Mouse (Mus musculus) forebrain, embryonic 10.5 days (tissue): ENCODE measurements around the gene Ttc25. TPM values are rescaled to one million over a fixed set of nuclear protein-coding genes. Genes with fewer than 3 reads are reported as not detected.

Source experiments
- DNase-seq: peaks from one replicate; pipeline ENCODE4 v3.0.0-alpha.2; 2017; ENCODE audit warnings: low spot score; ENCODE audit errors: extremely low spot score
- H3K27ac ChIP-seq: fragments of 300-500 bp; sonication (generic); 2 replicates; pipeline ENCODE4 v1.5.1; 2016; ENCODE audit warnings: mild to moderate bottlenecking
- H3K27me3 ChIP-seq: fragments of 300-500 bp; sonication (generic); 2 replicates; pipeline ENCODE4 v1.6.1; 2016; ENCODE audit warnings: mild to moderate bottlenecking; ENCODE audit not compliant: poor library complexity, severe bottlenecking
- H3K36me3 ChIP-seq: fragments of 300-500 bp; sonication (generic); replicated peaks from 2 replicates; pipeline ENCODE4 v1.6.1; 2016; ENCODE audit warnings: mild to moderate bottlenecking, moderate library complexity
- H3K4me1 ChIP-seq: fragments of 300-500 bp; sonication (generic); 2 replicates; pipeline ENCODE4 v1.6.1; 2016
- H3K4me3 ChIP-seq: fragments of 300-500 bp; sonication (generic); 2 replicates; pipeline ENCODE4 v1.5.1; 2016; ENCODE audit warnings: mild to moderate bottlenecking, moderate library complexity
- H3K9me3 ChIP-seq: fragments of 300-500 bp; sonication (generic); 2 replicates; pipeline ENCODE4 v1.6.1; 2016; ENCODE audit warnings: mild to moderate bottlenecking, moderate library complexity
- WGBS: fragments of 180-500 bp; shearing (Covaris S2); methylation state at CpG from one replicate; pipeline ENCODE4 v1.1.7; 2016; 5-methylcytosine and 5-hydroxymethylcytosine counted together
- polyA plus RNA-seq: library from polyadenylated mRNA; unstranded; fragments of >200 nt; fragmentation: Nextera tagmentation; extraction: Ambion mirVana; gene quantifications from 2 replicates; pipeline ENCODE4 v1.2.1, GENCODE M21; 2016

Gene Ttc25
- polyA plus RNA-seq, result 1.4 and 1.5 TPM in 2 replicates

- DNase-seq, result peak; percentile 93
- no peaks in the 10 kb centered on the region for H3K36me3 ChIP-seq
- H3K4me1 ChIP-seq, result peaks cover 19% of the 10 kb centered on the region
- WGBS, result 4% methylated on average over 28 of the region's 28 CpGs
- H3K9me3 ChIP-seq, result no peaks in the 10 kb centered on the region
- H3K27ac ChIP-seq, result peak within 1 kb of the TSS; percentile 87
- H3K4me3 ChIP-seq, result peak within 1 kb of the TSS; percentile 57
- peaks cover 4% of the 10 kb centered on the region; the same call in 1 of the 2 replicates for H3K27me3 ChIP-seq
These were observed at the start of gene Ttc25 for GRCm38 (mm10) chr11:100544832-100545745. Gene Ttc25 (plus strand): TSS chr11:100545607.

- Histone ChIP-seq H3K27me3 (no peaks in the 10 kb centered on the region), H3K4me3 (no peak overlapping the region), H3K4me1 (peaks cover 11% of the 10 kb centered on the region), H3K27ac (no peak overlapping the region), H3K9me3 (no peaks in the 10 kb centered on the region), H3K36me3 (peaks cover 100% of the 10 kb centered on the region)
- no peak for DNase-seq
- WGBS, result 88% methylated on average over 3 of the region's 3 CpGs
These were observed 45.2 kb upstream of the Ttc25 start for GRCm38 (mm10) chr11:100500241-100500640.

GRCm38 (mm10) chr11:100500651-100501050 lies 44.8 kb upstream of the Ttc25 start:
- peaks cover 100% of the 10 kb centered on the region for H3K36me3 ChIP-seq
- DNase-seq, result no peak
- peaks cover 11% of the 10 kb centered on the region for H3K4me1 ChIP-seq
- no peaks in the 10 kb centered on the region for H3K9me3 ChIP-seq
- H3K27me3 ChIP-seq, result no peaks in the 10 kb centered on the region
- H3K4me3 ChIP-seq, result no peak overlapping the region
- 78% methylated on average over 7 of the region's 7 CpGs for WGBS
- no peak overlapping the region for H3K27ac ChIP-seq

GRCm38 (mm10) chr11:100501321-100501720 lies 44.1 kb upstream of the Ttc25 start:
- Histone ChIP-seq H3K27ac (peak overlapping the region; percentile 13; the same call in 1 of the 2 replicates), H3K36me3 (peaks cover 100% of the 10 kb centered on the region), H3K4me3 (no peak overlapping the region), H3K4me1 (peaks cover 11% of the 10 kb centered on the region), H3K27me3 (no peaks in the 10 kb centered on the region), H3K9me3 (no peaks in the 10 kb centered on the region)
- WGBS, result 18% methylated on average over 6 of the region's 6 CpGs
- DNase-seq, result no peak

GRCm38 (mm10) chr11:100504990-100505660 lies 40.3 kb upstream of the Ttc25 start:
- no peaks in the 10 kb centered on the region for H3K27me3 ChIP-seq
- DNase-seq, result no peak
- H3K4me3 ChIP-seq, result no peak overlapping the region
- WGBS, result 96% methylated on average over 12 of the region's 12 CpGs
- H3K27ac ChIP-seq, result no peak overlapping the region
- H3K36me3 ChIP-seq, result peaks cover 100% of the 10 kb centered on the region
- H3K9me3 ChIP-seq, result no peaks in the 10 kb centered on the region
- H3K4me1 ChIP-seq, result peaks cover 11% of the 10 kb centered on the region

- peaks cover 100% of the 10 kb centered on the region for H3K36me3 ChIP-seq
- peaks cover 9% of the 10 kb centered on the region for H3K4me1 ChIP-seq
- H3K27me3 ChIP-seq, result no peaks in the 10 kb centered on the region
- no peaks in the 10 kb centered on the region for H3K9me3 ChIP-seq
- no peak overlapping the region for H3K4me3 ChIP-seq
- DNase-seq, result no peak
- H3K27ac ChIP-seq, result no peak overlapping the region
- WGBS, result 97% methylated on average over 8 of the region's 8 CpGs
These were observed 39.4 kb upstream of the Ttc25 start for GRCm38 (mm10) chr11:100505997-100506396.

- H3K36me3 ChIP-seq, result peaks cover 100% of the 10 kb centered on the region
- H3K4me3 ChIP-seq, result no peak overlapping the region
- 94% methylated on average over 2 of the region's 2 CpGs for WGBS
- H3K9me3 ChIP-seq, result no peaks in the 10 kb centered on the region
- no peaks in the 10 kb centered on the region for H3K27me3 ChIP-seq
- no peak for DNase-seq
- H3K27ac ChIP-seq, result no peak overlapping the region
- H3K4me1 ChIP-seq, result no peaks in the 10 kb centered on the region
These were observed 34.9 kb upstream of the Ttc25 start for GRCm38 (mm10) chr11:100510556-100510955.

GRCm38 (mm10) chr11:100512384-100512783 lies 33.0 kb upstream of the Ttc25 start:
- WGBS, result 96% methylated on average over 1 of the region's 1 CpGs
- H3K9me3 ChIP-seq, result no peaks in the 10 kb centered on the region
- no peak for DNase-seq
- no peak overlapping the region for H3K27ac ChIP-seq
- no peaks in the 10 kb centered on the region for H3K27me3 ChIP-seq
- H3K4me3 ChIP-seq, result no peak overlapping the region
- H3K36me3 ChIP-seq, result peaks cover 100% of the 10 kb centered on the region
- H3K4me1 ChIP-seq, result no peaks in the 10 kb centered on the region

- DNase-seq, result no peak
- WGBS, result 88% methylated on average over 10 of the region's 10 CpGs
- Histone ChIP-seq H3K27me3 (no peaks in the 10 kb centered on the region), H3K36me3 (peaks cover 100% of the 10 kb centered on the region), H3K27ac (no peak overlapping the region), H3K4me3 (no peak overlapping the region), H3K4me1 (no peaks in the 10 kb centered on the region), H3K9me3 (no peaks in the 10 kb centered on the region)
These were observed 31.7 kb upstream of the Ttc25 start for GRCm38 (mm10) chr11:100513716-100514115.

GRCm38 (mm10) chr11:100515061-100515460 lies 30.3 kb upstream of the Ttc25 start:
- Histone ChIP-seq H3K27me3 (no peaks in the 10 kb centered on the region), H3K4me1 (no peaks in the 10 kb centered on the region), H3K27ac (no peak overlapping the region), H3K36me3 (peaks cover 100% of the 10 kb centered on the region), H3K9me3 (no peaks in the 10 kb centered on the region), H3K4me3 (no peak overlapping the region)
- DNase-seq, result no peak
- 91% methylated on average over 9 of the region's 9 CpGs for WGBS

- WGBS, result 91% methylated on average over 9 of the region's 9 CpGs
- Histone ChIP-seq H3K9me3 (no peaks in the 10 kb centered on the region), H3K27me3 (no peaks in the 10 kb centered on the region), H3K4me1 (no peaks in the 10 kb centered on the region), H3K4me3 (no peak overlapping the region), H3K36me3 (peaks cover 100% of the 10 kb centered on the region), H3K27ac (no peak overlapping the region)
- DNase-seq, result no peak
These were observed 29.6 kb upstream of the Ttc25 start for GRCm38 (mm10) chr11:100515789-100516188.

GRCm38 (mm10) chr11:100516291-100516690 lies 29.1 kb upstream of the Ttc25 start:
- WGBS, result 92% methylated on average over 9 of the region's 9 CpGs
- no peak for DNase-seq
- peaks cover 100% of the 10 kb centered on the region for H3K36me3 ChIP-seq
- H3K4me1 ChIP-seq, result no peaks in the 10 kb centered on the region
- no peak overlapping the region for H3K4me3 ChIP-seq
- H3K27ac ChIP-seq, result no peak overlapping the region
- H3K27me3 ChIP-seq, result no peaks in the 10 kb centered on the region
- no peaks in the 10 kb centered on the region for H3K9me3 ChIP-seq

GRCm38 (mm10) chr11:100518188-100518591 lies 27.2 kb upstream of the Ttc25 start:
- Histone ChIP-seq H3K36me3 (peaks cover 100% of the 10 kb centered on the region), H3K4me1 (no peaks in the 10 kb centered on the region), H3K4me3 (no peak overlapping the region), H3K27ac (no peak overlapping the region), H3K27me3 (no peaks in the 10 kb centered on the region), H3K9me3 (no peaks in the 10 kb centered on the region)
- no peak for DNase-seq
- 86% methylated on average over 5 of the region's 5 CpGs for WGBS
